Mouse (Mus musculus) 3T3-L1 (cell line): ENCODE measurements around the gene Slc9a9.
A peak's percentile ranks its signal among the peaks of the same experiment; 100 is the strongest.

ENCODE experiments used
- DNase-seq: peaks from one replicate; pipeline ENCODE4 v3.0.0-alpha.2; 2015; ENCODE audit warnings: low read depth, low spot score

The Slc9a9 gene

DNA sequence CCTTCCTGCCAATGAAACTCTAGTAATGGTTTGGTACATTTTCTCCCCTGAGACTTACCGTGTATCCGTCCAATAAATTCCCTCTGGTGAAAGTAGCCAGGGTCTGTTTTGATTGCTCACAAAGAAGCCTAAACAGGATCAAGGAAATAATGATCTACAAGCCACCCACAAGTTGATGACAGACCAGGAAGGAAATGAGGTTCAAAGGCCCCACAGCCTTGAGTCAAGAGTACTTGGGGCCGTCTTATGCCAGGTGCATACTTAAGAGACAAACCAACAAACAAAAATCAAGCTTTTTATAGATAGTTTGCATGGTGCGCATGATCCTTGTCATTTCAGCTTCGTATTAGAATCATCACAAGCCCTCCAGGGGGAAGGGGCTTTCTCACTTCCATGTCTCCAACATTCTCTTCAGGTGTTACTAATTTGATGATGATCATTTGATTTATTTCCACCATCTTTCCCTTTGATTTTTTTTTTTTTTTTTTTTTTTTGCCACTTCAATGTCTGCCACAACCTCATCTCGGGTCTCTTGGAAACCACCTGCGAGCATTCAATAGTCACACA lies 275.9 kb downstream of the Slc9a9 start:
- DNase-seq = no peak

DNA sequence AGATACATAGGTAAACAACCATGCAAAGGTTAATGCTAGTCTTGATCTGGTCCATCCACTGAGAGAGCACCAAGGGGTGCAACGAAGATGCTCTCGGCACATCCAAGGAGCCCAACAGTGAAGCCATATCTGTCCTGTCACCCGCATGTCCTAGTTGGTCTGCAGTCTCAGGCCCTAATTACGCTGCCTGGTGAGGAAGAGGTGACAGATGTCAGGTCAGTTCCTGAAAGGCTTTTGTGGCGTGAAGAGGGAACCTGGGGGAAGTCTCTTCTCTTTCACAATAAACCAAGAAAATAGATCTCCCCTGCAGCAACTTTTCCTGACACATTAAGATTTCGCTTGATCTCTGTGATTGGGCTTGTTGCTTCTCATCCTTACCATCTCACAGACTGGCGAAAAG lies 277.5 kb downstream of the Slc9a9 start:
- no peak for DNase-seq

GRCm38 (mm10) chr9:94950676-94951075 lies 281.0 kb downstream of the Slc9a9 start:
- peak; percentile 25 for DNase-seq

DNA sequence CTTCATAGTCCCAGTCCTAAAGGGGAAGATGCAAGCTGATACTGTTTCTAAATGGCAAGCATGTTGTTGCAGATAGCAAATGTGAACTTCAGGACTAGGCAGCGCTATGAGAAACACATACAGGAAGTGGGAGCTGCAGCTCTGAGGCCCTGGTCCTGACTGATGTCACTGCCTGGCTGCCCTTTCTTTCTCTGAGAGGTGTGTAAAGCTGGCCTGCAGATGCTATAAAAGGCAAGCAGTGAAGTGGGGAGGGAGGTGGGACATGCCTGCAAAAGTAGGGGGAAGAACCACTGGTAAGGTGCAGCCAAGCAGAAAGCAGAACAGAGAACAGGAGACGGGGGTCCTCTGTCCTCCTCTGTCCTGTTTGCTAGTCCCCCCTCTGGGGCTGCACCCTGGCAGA lies 285.9 kb downstream of the Slc9a9 start:
- DNase-seq = no peak

- peak; percentile 19 for DNase-seq
These were observed 288.7 kb downstream of the Slc9a9 start for GRCm38 (mm10) chr9:94958382-94958781.

DNA sequence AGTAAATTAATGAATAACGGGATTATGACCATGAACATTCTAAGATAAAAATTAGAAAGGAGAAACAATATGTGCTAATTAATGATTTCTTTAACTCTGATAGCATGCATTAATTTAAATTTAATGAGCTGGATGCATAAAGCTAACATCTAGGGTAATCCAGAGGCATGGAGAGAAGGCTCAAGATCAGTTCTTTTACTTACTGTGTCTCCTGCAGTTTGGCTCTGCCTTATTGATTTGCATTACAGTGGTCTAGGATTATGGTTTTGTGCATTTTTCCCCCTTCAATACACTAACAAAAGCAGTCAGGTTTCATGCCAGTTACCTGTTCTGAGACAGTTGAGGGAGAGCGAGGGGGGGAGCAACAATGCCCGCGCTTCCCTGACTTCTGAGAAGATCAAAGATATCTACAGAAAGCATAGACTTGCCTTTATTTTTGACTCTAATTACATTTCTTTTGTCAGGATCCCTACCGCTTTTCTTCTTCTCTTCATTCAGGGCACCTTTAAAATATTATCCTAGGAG lies 298.9 kb downstream of the Slc9a9 start:
- no peak for DNase-seq

- DNase-seq = no peak
These were observed 299.4 kb downstream of the Slc9a9 start for GRCm38 (mm10) chr9:94969131-94969530.

DNA sequence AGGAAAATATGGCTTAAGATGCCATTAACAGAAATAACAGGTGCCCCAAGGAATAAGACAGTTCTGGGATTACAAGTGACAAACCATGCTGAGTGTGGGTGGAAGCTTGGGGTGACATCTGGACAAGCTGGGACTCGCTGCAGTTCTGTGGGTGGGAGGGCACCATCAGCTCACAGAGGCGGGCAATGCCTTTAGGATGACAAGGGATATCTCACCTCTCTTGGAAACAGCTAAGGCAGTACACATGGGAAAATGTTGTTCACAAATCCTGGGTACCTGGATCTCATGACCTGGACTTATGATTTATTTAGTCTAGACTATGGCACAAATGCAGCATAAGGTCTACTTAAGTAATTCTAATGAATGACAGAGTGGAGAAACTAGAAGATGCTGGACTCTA lies 302.3 kb downstream of the Slc9a9 start:
- no peak for DNase-seq

DNA sequence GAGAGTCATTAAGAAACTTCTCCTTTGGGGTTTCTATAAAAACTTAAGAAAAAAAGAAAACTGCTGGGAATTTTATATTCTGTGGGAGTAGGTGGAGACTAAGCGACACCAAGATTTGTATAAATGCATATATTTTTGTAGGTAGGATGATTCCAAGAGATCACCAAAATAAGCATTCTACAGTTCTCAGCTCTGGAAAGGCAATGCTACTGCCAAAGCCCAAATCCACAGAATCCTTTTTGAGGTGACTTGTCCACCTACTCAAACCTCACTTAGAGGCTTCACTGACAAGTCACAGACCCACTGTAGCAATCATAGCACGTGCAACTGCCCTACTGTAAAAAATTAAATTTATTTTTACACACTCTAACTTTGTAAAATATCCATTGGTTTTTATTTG lies 303.0 kb downstream of the Slc9a9 start:
- no peak for DNase-seq

DNA sequence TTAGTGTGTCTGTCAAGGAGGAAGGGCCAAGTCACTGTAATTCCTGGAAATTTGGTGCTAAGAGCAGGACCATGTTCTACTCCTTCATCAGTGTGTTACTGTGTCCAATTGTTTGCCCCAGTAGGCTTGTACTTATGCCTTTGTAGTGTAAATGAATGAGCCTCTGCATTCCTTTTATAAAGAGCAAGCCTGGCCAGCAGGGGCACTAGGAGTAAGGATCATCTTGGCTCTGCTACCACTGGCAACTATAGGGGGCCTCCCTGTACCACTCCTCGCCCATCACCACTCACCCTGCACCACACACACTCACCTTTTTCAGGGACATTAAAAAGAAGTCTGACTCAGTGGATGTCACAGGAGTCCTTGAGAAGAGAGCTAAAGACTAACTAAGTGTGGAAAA lies 306.5 kb downstream of the Slc9a9 start:
- DNase-seq = no peak

DNA sequence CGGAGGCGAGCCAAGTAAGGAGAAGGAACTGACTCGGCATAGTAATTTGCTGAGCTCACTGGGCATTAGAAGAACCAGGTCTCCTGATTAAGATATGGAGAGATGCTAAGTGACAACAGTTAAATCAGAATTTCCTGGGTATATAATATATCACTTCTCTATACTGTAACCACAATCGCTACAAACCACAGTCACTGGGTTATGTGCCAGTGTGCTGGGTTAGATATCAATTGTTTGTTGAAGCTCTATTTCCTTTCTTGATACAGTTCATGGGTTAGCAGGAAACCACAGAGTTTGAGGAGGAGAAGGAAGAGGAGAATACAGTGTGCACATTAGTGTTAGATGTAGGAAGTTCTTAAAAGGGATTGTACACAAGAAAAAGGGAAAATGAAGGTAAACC lies 323.9 kb downstream of the Slc9a9 start:
- DNase-seq = no peak

- no peak for DNase-seq
These were observed 350.5 kb downstream of the Slc9a9 start for GRCm38 (mm10) chr9:95020136-95020706.

DNA sequence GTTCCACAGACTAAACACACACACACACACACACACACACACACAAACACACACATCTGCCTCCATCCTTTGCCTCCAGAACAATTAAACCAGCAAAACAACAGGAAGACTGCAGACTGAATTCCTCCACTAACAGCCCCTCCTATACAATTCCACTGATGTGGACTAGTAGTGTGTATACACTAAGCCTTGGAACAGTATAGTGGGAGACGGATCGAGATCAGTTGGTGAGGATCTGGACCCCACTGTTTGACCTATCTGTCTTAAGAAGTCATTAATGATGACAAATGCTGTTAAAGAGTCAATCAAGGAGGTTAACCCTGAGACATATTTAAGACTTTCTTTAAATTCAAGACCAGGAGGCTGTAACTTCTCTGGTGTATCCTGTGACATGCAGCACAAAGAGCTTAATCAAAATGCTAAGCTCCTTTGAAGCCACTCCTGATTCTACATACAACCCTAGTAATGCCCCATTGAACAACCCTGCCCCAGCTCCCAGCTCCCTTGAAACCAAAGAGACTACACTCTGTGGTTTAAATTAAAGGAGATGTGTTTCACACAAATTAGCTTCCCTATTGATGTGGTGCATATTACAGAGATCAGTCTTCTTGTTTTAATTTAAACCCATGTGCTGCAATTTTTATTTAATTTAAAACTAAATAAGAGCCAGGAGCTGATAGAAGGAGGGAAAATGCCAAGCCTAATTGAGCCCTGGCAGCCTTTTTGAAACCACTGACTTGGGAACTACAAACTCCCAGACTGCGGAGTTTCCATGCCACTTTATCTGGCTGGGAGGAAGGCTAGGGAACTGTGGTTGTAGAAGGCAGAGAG lies 364.6 kb downstream of the Slc9a9 start:
- no peak for DNase-seq

DNA sequence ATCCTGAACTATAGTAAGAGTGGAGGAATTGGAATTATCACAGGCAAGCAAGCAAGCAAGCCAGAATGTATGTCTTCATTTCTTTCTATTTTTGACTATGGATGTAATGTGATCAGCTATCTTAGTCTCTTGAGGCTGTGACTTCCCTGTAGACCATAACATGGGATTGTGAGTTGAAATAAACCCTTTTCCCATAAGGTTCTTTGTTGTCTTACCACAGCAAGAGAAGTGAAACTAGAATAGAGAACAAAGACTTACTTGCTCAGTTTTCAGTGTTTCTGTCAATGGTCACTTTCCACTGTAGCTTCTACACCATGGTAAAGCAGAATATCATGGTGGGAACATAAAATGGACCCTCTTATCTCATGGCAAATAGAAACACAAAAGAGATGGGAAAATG lies 366.5 kb downstream of the Slc9a9 start:
- no peak for DNase-seq

DNA sequence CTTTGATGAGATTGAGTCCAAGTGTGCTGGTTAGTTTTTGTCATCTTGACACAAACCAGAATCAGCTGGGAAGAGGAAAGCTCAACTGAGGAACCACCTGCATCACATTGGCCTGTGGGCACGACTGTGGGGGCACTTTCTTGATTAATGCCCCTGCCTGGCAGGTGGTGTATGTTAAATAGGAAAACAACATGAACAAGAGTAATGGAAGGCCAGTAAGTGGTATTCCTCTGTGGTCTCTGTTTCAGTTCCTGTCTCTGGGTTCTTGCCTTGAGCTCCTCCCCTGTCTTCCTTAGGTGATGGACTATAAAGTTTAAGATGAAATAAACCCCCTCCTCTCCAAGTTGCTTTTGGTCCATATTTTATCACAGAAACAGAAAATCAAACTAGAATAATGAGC lies 372.7 kb downstream of the Slc9a9 start:
- no peak for DNase-seq

GRCm38 (mm10) chr9:95052160-95052559 lies 382.5 kb downstream of the Slc9a9 start:
- no peak for DNase-seq

- no peak for DNase-seq
These were observed 383.5 kb downstream of the Slc9a9 start for GRCm38 (mm10) chr9:95053183-95053582.

DNA sequence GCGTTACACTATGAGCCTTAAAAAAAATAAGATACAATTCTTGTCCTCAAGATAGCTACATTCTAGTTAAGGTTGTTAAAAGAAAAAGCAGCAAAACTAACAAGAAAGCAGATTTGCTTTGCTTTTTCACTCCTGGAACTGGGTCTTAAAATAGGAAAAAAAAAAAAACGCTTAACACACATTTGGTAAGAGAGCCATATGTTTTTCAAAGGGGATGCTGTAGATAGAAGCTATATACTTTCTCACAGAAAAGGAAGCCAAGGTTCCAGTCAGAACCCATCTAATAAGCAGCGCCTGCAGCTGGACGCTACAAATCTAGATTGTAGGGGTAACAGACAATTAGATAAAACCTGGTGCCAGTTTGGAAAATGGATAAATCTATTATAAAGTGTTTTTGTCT lies 386.1 kb downstream of the Slc9a9 start:
- no peak for DNase-seq

GRCm38 (mm10) chr9:95060702-95061101 lies 391.0 kb downstream of the Slc9a9 start:
- no peak for DNase-seq

DNA sequence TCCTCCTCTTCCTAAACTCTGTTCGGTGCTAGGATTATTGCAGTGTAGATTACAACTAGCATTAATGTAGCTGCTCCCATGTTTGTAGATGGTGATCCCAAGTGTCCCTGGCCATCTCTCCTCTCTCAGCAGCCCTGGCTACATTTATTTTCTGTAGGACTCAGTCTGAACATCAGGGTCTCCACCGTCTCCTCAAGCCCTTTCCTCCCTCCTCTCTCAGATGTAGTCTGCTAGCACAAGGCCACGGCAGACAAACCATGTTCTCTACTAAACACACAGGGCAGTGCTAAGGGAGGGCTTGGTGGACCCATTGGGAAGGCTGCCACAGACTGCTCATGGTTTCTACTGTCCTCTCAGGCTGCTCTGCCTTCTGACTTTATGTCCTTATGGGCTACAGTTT lies 397.3 kb downstream of the Slc9a9 start:
- DNase-seq = no peak

DNA sequence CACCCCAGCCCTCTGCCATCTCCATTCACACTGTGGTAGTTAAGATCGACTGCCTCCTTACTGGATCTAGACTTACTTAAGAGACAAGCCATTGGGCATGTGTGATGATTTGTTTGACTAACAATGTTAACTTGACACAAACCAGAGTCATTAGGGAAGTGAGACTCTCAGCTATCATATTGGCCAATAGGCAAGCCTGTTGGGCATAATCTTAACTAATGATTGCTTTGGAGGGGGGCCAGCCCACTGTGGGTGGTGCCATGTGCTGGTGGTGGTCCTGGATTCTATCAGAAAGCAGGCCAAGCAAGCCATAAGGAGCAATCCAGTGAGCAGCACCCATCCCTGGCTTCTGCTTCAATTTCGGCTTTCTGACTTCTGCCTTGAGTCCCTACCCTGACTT lies 398.8 kb downstream of the Slc9a9 start:
- DNase-seq = no peak

- DNase-seq = no peak
These were observed 401.3 kb downstream of the Slc9a9 start for GRCm38 (mm10) chr9:95070832-95071519.
